Mouse (Mus musculus) forebrain, embryonic 16.5 days (tissue): ENCODE measurements at regions not wholly inside any gene's neighbourhood (a gene's known extent, or its start where the extent isn't known, plus 50 kb on each side); places are given as distances from the start of the nearest gene placed in this dataset.
A peak's percentile ranks its signal among the peaks of the same experiment; 100 is the strongest.

Experiments used
- ATAC-seq: fragments of 200-750 bp; cut with Nextera tagmentation; 2 replicates; pipeline ENCODE4 v1.8.0; 2017; ENCODE audit warnings: mild to moderate bottlenecking, moderate library complexity
- H3K27ac ChIP-seq: fragments of 300-500 bp; sonication (generic); 2 replicates; pipeline ENCODE4 v1.5.1; 2014; ENCODE audit warnings: low read length, control low read depth
- H3K27me3 ChIP-seq: fragments of 300-500 bp; sonication (generic); replicated peaks from 2 replicates; pipeline ENCODE4 v1.6.1; 2014; ENCODE audit warnings: low read length; ENCODE audit not compliant: control insufficient read depth, insufficient read depth
- H3K36me3 ChIP-seq: fragments of 300-500 bp; sonication (generic); 2 replicates; pipeline ENCODE4 v1.6.1; 2014; ENCODE audit not compliant: control insufficient read depth, insufficient read depth
- H3K4me1 ChIP-seq: fragments of 300-500 bp; sonication (generic); replicated peaks from 2 replicates; pipeline ENCODE4 v1.6.1; 2014; ENCODE audit warnings: low read length; ENCODE audit not compliant: control insufficient read depth, insufficient read depth
- H3K4me2 ChIP-seq: fragments of 300-500 bp; sonication (generic); 2 replicates; pipeline ENCODE4 v1.6.1; 2014; ENCODE audit warnings: mild to moderate bottlenecking, low read length, control low read depth
- H3K4me3 ChIP-seq: fragments of 300-500 bp; sonication (generic); replicated peaks from 2 replicates; pipeline ENCODE4 v1.5.1; 2014; ENCODE audit warnings: mild to moderate bottlenecking, low read length, control low read depth
- H3K9ac ChIP-seq: fragments of 300-500 bp; sonication (generic); replicated peaks from 2 replicates; pipeline ENCODE4 v1.6.1; 2014; ENCODE audit warnings: low read depth, low read length, control low read depth
- H3K9me3 ChIP-seq: fragments of 300-500 bp; sonication (generic); 2 replicates; pipeline ENCODE4 v1.6.1; 2016; ENCODE audit warnings: low read length; ENCODE audit not compliant: control insufficient read depth
- WGBS: fragments of 180-500 bp; shearing (Covaris S2); extraction: QIAGEN DNeasy Blood & Tissue Kit; methylation state at CpG from one replicate; pipeline ENCODE4 v1.1.7; 2014; 5-methylcytosine and 5-hydroxymethylcytosine counted together

DNA sequence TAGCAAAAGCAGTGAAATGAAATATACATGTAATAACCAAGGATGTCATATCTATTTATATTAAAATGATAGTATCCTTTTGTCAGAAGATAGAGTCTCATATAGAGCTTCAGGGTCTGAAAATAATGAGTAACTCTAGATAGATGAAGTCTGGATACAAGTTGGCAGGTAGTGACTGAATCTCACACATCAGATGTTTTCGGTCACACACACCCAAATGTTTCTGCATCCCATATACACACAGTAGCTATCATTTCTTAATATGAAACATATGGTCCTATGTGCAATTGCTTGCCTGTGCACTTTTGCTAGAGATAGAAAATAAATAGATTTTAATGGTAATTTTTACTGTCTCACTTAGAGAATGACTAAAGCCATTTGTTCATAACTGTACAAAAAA is 1569.7 kb upstream of the Pabpc4l start:
- 74% methylated on average over 1 of the region's 1 CpGs for WGBS
- ATAC-seq = 0 out of 2 replicates have a peak, but pooled peaks have one; percentile 28
- H3K4me3 ChIP-seq = no peak overlapping the region
- H3K9me3 ChIP-seq = no peaks in the 10 kb centered on the region
- H3K4me1 ChIP-seq = no peaks in the 10 kb centered on the region
- no peak overlapping the region for H3K4me2 ChIP-seq
- no peak overlapping the region for H3K9ac ChIP-seq
- no peaks in the 10 kb centered on the region for H3K36me3 ChIP-seq
- H3K27ac ChIP-seq = no peak overlapping the region
- H3K27me3 ChIP-seq = no peaks in the 10 kb centered on the region
